Mouse (Mus musculus) C2C12 (cell line): Measurements from ENCODE around the gene Fem1b.

ENCODE experiments used
- CEBPB ChIP-seq: IDR thresholded peaks from one replicate; pipeline ENCODE4 v1.6.1; 2011; ENCODE audit warnings: low read depth, mild to moderate bottlenecking, control low read depth, moderate library complexity
- CTCF ChIP-seq: IDR thresholded peaks from one replicate; pipeline ENCODE4 v1.5.1; 2011; ENCODE audit not compliant: control insufficient read depth, insufficient read depth, insufficient read length
- FOSL1 ChIP-seq: IDR thresholded peaks from one replicate; pipeline ENCODE4 v1.8.0; 2011; ENCODE audit warnings: mild to moderate bottlenecking, low read length; ENCODE audit not compliant: poor library complexity, insufficient read depth, severe bottlenecking
- MAX ChIP-seq: IDR thresholded peaks from one replicate; pipeline ENCODE4 v1.6.1; 2011; ENCODE audit warnings: mild to moderate bottlenecking, control low read depth
- MYOD1 ChIP-seq: IDR thresholded peaks from one replicate; pipeline ENCODE4 v1.6.1; 2011; ENCODE audit warnings: low read depth; ENCODE audit not compliant: control insufficient read depth, insufficient read length
- MYOG ChIP-seq: IDR thresholded peaks from one replicate; pipeline ENCODE4 v1.6.1; 2011; ENCODE audit not compliant: control insufficient read depth, insufficient read length; ENCODE audit errors: extremely low read depth
- USF1 ChIP-seq: IDR thresholded peaks from one replicate; pipeline ENCODE4 v1.6.1; 2011; ENCODE audit warnings: low read depth, mild to moderate bottlenecking, control low read depth, moderate library complexity

DNA sequence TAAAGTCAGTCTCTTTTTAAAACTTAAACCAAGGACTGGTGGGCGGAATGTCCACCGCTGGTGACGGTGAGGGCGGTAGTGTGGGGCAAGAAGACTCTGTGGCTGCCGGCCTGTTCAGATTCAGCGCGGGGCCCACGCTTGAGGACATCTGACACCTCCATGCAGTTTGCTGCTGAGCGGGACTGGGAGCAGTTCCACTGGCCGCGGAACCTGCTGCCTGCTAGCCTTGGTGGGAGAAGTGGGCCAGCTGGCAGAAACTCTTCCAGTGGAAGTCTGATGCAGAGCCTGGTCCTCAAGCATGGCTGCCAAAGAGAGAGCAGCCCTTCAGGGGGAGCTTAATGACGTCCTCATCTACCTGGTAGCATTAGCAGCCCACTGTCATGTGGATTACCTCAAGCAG is 21.9 kb downstream of the Fem1b start:
- TF ChIP-seq CTCF (no peak), USF1 (no peak), MAX (no peak), MYOD1 (no peak), MYOG (no peak), CEBPB (no peak), FOSL1 (no peak)
